Mouse (Mus musculus) midbrain, embryonic 12.5 days (tissue): ENCODE data around the gene Tjp3. TPM values are rescaled to one million over a fixed set of nuclear protein-coding genes. Genes with fewer than 3 reads are reported as not detected.
A peak's percentile ranks its signal among the peaks of the same experiment; 100 is the strongest.

ENCODE experiments used
- ATAC-seq: fragments of 200-750 bp; cut with Nextera tagmentation; 2 replicates; pipeline ENCODE4 v1.8.0; 2017; ENCODE audit warnings: low read depth, moderate TSS enrichment, moderate library complexity; ENCODE audit not compliant: low FRiP score
- H3K27ac ChIP-seq: fragments of 300-500 bp; sonication (generic); replicated peaks from 2 replicates; pipeline ENCODE4 v1.5.1; 2016; ENCODE audit warnings: mild to moderate bottlenecking
- H3K27me3 ChIP-seq: fragments of 300-500 bp; sonication (generic); 2 replicates; pipeline ENCODE4 v1.6.1; 2016; ENCODE audit warnings: mild to moderate bottlenecking
- H3K36me3 ChIP-seq: fragments of 300-500 bp; sonication (generic); 2 replicates; pipeline ENCODE4 v1.6.1; 2016
- H3K4me1 ChIP-seq: fragments of 300-500 bp; sonication (generic); 2 replicates; pipeline ENCODE4 v1.6.1; 2016
- H3K4me2 ChIP-seq: fragments of 300-500 bp; sonication (generic); replicated peaks from 2 replicates; pipeline ENCODE4 v1.6.1; 2016; ENCODE audit warnings: mild to moderate bottlenecking, moderate library complexity
- H3K4me3 ChIP-seq: fragments of 300-500 bp; sonication (generic); 2 replicates; pipeline ENCODE4 v1.5.1; 2016; ENCODE audit warnings: mild to moderate bottlenecking
- H3K9ac ChIP-seq: fragments of 300-500 bp; sonication (generic); replicated peaks from 2 replicates; pipeline ENCODE4 v1.6.1; 2016; ENCODE audit warnings: mild to moderate bottlenecking, moderate library complexity
- H3K9me3 ChIP-seq: fragments of 300-500 bp; sonication (generic); 2 replicates; pipeline ENCODE4 v1.6.1; 2016; ENCODE audit warnings: mild to moderate bottlenecking
- WGBS: fragments of 180-500 bp; shearing (Covaris S2); methylation state at CpG from one replicate; pipeline ENCODE4 v1.1.7; 2016; 5-methylcytosine and 5-hydroxymethylcytosine counted together
- polyA plus RNA-seq: library from polyadenylated mRNA; unstranded; fragments of >200 nt; fragmentation: Nextera tagmentation; extraction: Ambion mirVana; gene quantifications from 2 replicates; pipeline ENCODE4 v1.2.1, GENCODE M21; 2016

Gene Tjp3
- polyA plus RNA-seq, 1 experiment from 2014 or later, result 7.5 TPM

DNA sequence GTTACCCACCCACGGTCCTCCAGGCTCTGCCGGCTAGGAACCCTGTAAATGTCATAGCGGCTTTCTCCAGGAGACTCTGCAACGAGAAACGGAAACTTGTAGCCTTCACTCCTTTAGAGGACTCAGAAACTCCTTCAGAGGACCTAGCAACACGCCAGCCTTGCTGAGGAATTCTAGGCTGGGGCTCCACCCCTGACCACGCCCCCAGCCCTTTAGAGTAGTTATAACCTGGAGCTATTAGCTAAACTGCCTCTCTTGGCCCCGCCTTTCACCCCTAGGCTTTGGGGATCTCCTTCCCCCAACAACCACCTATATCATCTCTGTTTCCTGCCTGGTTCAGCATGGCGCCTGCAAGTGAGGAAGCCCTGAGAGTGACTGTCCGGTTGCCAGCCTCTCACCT, 11.9 kb downstream of the Tjp3 start:
- Histone ChIP-seq H3K27me3 (peaks cover 37% of the 10 kb centered on the region), H3K4me3 (no peak overlapping the region), H3K4me2 (no peak overlapping the region), H3K9ac (no peak overlapping the region), H3K27ac (no peak overlapping the region), H3K36me3 (0 out of 2 replicates have a peak, but pooled peaks cover 3% of the 10 kb centered on the region), H3K4me1 (no peaks in the 10 kb centered on the region), H3K9me3 (no peaks in the 10 kb centered on the region)
- ATAC-seq, result no peak
- 56% methylated on average over 10 of the region's 10 CpGs for WGBS

DNA sequence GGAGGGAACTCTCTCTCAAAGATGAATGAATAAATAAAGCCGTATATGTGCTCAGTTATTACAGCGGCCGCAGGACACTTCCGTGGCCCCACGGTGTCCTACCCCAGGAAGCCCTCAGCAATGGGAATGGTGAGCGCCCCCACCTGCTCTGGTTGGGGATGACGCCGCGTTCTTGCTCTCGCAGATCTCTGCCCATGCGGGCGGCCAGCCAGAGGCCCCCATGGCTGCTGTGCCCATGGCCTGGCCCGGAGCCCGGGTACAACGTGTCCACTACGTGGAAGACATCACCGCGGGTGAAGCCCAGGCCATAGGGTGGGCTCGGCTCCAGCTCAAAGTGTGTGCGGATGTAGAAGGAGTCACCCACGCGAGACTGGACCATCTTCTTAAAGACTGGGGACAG, 13.7 kb downstream of the Tjp3 start:
- ATAC-seq, result no peak
- H3K36me3 ChIP-seq, result peaks cover 12% of the 10 kb centered on the region
- H3K4me1 ChIP-seq, result no peaks in the 10 kb centered on the region
- H3K9me3 ChIP-seq, result no peaks in the 10 kb centered on the region
- no peak overlapping the region for H3K4me3 ChIP-seq
- H3K4me2 ChIP-seq, result no peak overlapping the region
- no peak overlapping the region for H3K9ac ChIP-seq
- no peak overlapping the region for H3K27ac ChIP-seq
- H3K27me3 ChIP-seq, result peaks cover 19% of the 10 kb centered on the region; the same call in 1 of the 2 replicates
- 79% methylated on average over 22 of the region's 22 CpGs for WGBS

DNA sequence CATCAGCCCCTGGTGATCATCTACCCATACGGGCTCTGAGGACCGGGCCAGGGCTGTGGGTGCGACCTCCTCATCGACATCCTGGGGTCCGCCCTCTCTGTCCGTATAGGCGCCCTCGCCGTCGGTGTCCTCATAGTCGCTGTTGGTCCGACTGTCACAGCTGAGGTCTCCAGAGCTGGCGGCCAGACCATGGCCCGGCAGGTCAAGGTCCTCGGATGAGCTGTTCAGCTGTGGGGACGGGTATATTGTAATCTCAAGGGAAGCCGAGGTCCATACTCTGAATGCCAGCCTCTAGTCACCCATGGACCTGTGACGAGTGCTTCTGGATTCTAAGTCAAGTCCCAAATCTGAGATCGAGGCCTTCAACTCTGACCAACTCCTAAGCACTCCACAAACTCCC, 17.5 kb downstream of the Tjp3 start:
- no peak overlapping the region for H3K9ac ChIP-seq
- WGBS, result 95% methylated on average over 19 of the region's 19 CpGs
- H3K9me3 ChIP-seq, result no peaks in the 10 kb centered on the region
- H3K36me3 ChIP-seq, result peaks cover 34% of the 10 kb centered on the region
- no peak for ATAC-seq
- no peak overlapping the region for H3K4me2 ChIP-seq
- no peaks in the 10 kb centered on the region for H3K27me3 ChIP-seq
- H3K27ac ChIP-seq, result no peak overlapping the region
- no peak overlapping the region for H3K4me3 ChIP-seq
- H3K4me1 ChIP-seq, result peaks cover 4% of the 10 kb centered on the region

DNA sequence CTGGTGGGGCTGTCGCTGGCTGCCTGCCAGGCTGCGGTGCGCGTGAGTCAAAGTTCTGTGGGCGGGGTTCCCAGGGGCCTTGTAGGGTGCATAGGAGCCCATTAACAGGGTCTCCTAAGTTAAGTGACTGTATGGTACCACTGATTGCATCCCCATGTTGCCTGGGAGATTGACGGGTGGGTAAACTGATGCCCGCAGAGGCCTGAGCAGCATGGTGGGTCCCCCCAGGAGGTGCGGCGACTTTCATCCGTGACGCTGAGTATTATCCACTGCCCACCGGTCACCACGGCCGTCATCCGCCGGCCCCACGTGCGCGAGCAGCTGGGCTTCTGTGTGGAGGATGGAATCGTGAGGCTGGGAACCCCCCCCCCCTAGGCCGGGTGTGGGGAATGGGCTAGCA, 19.0 kb downstream of the Tjp3 start:
- Histone ChIP-seq H3K4me3 (no peak overlapping the region), H3K4me1 (peaks cover 11% of the 10 kb centered on the region), H3K9me3 (no peaks in the 10 kb centered on the region), H3K27ac (no peak overlapping the region), H3K36me3 (peaks cover 34% of the 10 kb centered on the region), H3K9ac (no peak overlapping the region), H3K4me2 (no peak overlapping the region), H3K27me3 (no peaks in the 10 kb centered on the region)
- ATAC-seq, result no peak
- WGBS, result 98% methylated on average over 21 of the region's 21 CpGs

DNA sequence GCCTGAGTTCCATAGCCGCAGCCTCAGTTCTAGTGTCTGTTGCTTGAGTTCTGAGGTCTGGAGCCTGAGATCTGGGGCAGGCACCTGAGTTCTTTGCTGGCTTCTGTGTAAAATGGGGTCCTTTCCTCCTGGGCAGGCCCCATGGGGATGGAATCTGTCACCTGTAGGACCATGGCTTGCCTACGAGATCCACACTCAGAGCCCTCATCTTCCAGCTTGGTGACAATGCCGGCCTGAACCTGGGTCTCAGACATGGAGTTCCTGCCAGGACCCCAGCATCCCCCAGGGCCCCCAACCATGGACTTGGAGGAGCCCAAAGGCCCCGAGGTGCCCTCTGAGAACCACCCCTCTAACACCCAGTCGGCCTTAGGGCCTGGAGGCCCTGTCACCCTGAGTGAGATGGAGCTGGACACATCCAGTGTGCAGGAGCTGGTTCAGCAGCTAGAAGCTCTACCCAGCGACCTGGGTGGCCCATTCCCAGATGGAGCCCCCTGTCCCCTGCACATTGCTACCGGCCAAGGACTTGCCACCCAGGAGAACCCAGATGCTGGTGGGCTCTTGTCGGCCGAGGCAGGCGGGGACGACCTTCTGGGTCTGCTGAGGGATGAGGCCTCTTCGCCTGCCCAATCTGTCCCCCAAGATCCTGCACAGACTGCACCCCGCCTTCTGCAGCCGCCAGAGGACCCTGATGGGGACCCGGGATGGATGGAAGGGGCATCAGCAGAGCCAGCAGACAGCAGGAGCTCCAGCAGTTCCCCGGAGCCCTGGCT, 22.6 kb downstream of the Tjp3 start:
- H3K27me3 ChIP-seq, result no peaks in the 10 kb centered on the region
- peaks cover 15% of the 10 kb centered on the region for H3K4me1 ChIP-seq
- H3K9me3 ChIP-seq, result no peaks in the 10 kb centered on the region
- no peak for ATAC-seq
- peak overlapping the region; percentile 79 for H3K4me2 ChIP-seq
- H3K4me3 ChIP-seq, result peak overlapping the region; percentile 63
- peaks cover 47% of the 10 kb centered on the region for H3K36me3 ChIP-seq
- H3K9ac ChIP-seq, result peak overlapping the region; percentile 79
- 80% methylated on average over 16 of the region's 16 CpGs for WGBS
- no peak overlapping the region for H3K27ac ChIP-seq

DNA sequence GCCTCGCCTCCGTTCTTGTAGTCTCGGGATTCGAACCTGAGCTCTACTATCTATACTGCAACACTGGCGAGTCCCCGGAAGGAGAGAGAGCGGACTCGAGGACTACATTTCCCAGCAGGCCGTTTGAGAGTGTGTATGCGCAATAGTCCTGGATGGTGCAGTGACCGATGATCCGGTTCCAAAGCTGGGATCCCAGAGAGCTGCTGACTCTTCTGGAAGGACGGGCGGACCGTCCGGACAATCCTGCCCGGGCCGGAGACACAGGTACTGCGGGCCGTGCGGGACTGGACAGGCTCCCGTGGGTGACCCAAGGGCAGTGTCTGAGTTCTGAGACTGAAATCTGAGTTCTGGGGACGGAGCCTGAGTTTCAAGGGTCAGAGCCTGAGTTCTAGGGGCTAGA, 23.3 kb downstream of the Tjp3 start:
- peaks cover 49% of the 10 kb centered on the region for H3K36me3 ChIP-seq
- peak overlapping the region; percentile 79 for H3K9ac ChIP-seq
- no peaks in the 10 kb centered on the region for H3K27me3 ChIP-seq
- H3K4me3 ChIP-seq, result peak overlapping the region; percentile 63
- no peak overlapping the region for H3K27ac ChIP-seq
- ATAC-seq, result peak; percentile 35; the same call in 1 of the 2 replicates
- WGBS, result 4% methylated on average over 23 of the region's 23 CpGs
- peaks cover 15% of the 10 kb centered on the region for H3K4me1 ChIP-seq
- peak overlapping the region; percentile 79 for H3K4me2 ChIP-seq
- no peaks in the 10 kb centered on the region for H3K9me3 ChIP-seq

DNA sequence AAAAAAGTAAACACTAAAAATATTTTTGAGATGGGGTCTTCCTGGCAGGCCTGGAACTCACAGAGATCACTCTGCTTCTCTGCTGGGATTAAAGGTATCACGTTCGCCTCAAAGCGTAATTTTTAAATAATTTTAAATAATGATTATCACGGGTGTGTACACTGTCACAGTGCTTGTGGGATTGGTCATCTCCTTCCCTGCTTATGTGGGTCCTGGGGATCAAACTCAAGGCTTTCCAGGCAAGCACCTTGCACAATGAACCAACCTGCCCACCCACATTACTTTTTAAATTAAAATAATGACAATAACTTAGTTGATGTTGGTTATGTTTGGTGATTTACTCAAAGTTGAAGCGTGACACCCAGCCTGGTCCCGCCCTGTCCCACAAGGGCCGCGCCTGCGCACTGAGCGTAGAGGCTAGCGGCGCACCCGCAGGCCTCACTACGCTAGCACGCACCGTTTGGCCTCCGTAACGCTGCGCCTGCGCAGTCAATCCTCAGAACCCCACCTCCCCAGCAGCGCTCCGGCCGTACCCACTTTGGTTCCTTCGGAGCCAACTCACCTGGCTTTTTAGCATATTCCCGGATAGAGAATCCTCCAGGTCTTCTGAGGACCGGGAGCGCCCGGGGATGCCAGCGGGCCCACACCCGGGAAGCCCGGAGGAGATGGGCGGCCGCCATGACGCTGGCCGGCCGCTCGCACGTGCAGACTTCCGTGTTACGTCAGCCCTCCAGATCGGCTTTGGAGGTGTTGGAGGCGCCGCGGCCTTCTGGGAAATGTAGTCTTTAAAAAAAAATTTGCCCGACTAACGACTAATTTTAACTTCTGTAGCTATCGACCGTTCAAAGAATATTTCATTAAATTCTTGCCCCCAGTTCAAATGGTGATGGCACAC, 24.9 kb downstream of the Tjp3 start, which contains the start of the genes Mrpl54 and Apba3:
Gene Mrpl54 (minus strand): TSS at position 724 of the 895 bp plus-strand sequence.
Gene Apba3 (plus strand): TSS at position 750 of the 895 bp plus-strand sequence.
- Histone ChIP-seq H3K4me1 (peaks cover 15% of the 10 kb centered on the region), H3K27ac (peak within 1 kb of the TSS; percentile 75), H3K4me3 (peak within 1 kb of the TSS; percentile 74), H3K9ac (peak within 1 kb of the TSS; percentile 68), H3K27me3 (no peaks in the 10 kb centered on the region), H3K4me2 (peak within 1 kb of the TSS; percentile 79), H3K36me3 (peaks cover 49% of the 10 kb centered on the region), H3K9me3 (no peaks in the 10 kb centered on the region)
- peak; percentile 93 for ATAC-seq
- WGBS, result 1% methylated on average over 48 of the region's 48 CpGs

DNA sequence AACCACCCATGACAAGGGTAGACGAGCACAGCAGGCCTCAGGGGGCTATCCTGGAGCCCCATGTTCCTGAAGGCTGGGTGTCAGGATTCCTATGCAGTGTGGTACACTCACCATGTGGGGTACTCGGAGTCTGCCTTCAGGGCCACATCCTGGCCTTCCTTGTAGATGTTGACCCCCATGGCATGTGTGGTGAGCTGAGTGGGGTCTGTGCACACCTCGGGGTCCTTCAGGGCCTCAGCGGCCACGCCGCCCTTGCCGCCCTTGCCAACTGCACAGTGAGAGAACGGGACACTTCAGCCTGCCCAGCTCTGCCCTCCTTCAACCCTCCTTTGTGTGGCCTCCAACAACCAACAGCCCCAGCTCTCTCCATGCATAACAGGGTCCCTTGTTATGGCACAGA, 25.8 kb downstream of the Tjp3 start:
- peak overlapping the region; percentile 74; the same call in 1 of the 2 replicates for H3K4me3 ChIP-seq

DNA sequence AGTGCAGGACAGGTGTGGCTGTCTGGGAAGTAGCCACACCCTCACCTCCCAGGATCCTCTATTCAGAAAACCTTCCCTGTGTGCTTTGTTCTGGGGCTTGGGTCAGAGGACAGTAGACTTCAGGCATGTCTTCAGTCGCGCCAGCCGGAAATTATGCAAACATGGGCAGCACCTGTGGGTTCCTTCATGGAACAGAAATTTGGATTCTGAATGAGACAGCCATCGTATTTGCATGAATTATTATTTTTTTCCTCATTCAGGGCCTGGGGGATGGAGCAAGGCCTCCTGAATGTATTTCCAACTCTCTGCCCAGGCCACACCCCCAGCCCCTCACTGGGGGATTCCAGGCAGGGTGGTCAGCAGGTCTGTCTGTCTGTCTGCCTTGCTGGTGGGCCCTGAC, 30.4 kb downstream of the Tjp3 start:
- peaks cover 48% of the 10 kb centered on the region for H3K27me3 ChIP-seq
- WGBS, result 94% methylated on average over 4 of the region's 4 CpGs

More for the DNA sequence above, 25.8 kb downstream of the Tjp3 start:
- Histone ChIP-seq H3K4me1 (peaks cover 15% of the 10 kb centered on the region), H3K4me2 (peak overlapping the region; percentile 63), H3K9me3 (peaks cover 3% of the 10 kb centered on the region; the same call in 1 of the 2 replicates), H3K9ac (peak overlapping the region; percentile 7; the same call in 1 of the 2 replicates), H3K27me3 (peaks cover 4% of the 10 kb centered on the region), H3K27ac (no peak overlapping the region), H3K36me3 (peaks cover 40% of the 10 kb centered on the region)
- ATAC-seq, result no peak
- 98% methylated on average over 8 of the region's 8 CpGs for WGBS

DNA sequence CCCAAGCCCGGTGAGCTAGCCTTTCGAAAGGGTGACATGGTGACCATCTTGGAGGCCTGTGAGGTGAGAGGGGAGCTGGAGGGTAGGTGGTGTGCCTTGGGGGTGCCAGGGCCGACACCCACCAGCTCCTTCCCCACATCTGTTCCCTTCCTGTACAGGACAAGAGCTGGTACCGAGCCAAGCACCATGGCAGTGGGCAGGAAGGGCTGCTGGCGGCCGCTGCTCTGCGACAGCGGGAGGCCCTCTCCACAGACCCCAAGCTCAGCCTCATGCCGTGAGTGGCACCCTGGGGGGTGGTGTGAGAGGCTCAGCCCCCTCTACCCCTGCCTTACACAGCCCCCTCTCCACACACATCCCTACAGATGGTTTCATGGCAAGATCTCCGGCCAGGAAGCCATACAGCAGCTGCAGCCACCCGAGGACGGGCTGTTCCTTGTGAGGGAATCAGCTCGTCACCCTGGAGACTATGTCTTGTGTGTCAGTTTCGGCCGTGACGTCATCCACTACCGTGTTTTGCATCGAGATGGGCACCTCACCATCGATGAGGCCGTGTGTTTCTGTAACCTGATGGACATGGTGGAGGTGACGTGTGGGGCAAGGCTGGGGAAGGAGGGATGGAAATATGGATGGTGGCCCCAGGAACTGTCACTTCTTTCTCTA, 32.0 kb downstream of the Tjp3 start:
- H3K4me1 ChIP-seq, result peaks cover 22% of the 10 kb centered on the region
- no peak overlapping the region for H3K4me3 ChIP-seq
- peaks cover 4% of the 10 kb centered on the region; the same call in 1 of the 2 replicates for H3K9me3 ChIP-seq
- no peak overlapping the region; the same call in 1 of the 2 replicates for H3K9ac ChIP-seq
- ATAC-seq, result no peak; the same call in 1 of the 2 replicates
- H3K36me3 ChIP-seq, result peaks cover 30% of the 10 kb centered on the region
- H3K27ac ChIP-seq, result no peak overlapping the region
- peaks cover 63% of the 10 kb centered on the region for H3K27me3 ChIP-seq
- 45% methylated on average over 21 of the region's 21 CpGs for WGBS
- 0 out of 2 replicates have a peak overlapping the region, but pooled peaks have one; percentile 3 for H3K4me2 ChIP-seq

More for the DNA sequence above, 30.4 kb downstream of the Tjp3 start:
- Histone ChIP-seq H3K27ac (no peak overlapping the region), H3K9ac (no peak overlapping the region), H3K4me2 (no peak overlapping the region), H3K4me1 (peaks cover 26% of the 10 kb centered on the region), H3K4me3 (no peak overlapping the region), H3K36me3 (peaks cover 40% of the 10 kb centered on the region), H3K9me3 (peaks cover 4% of the 10 kb centered on the region; the same call in 1 of the 2 replicates)
- ATAC-seq, result no peak
